Mouse (Mus musculus) yolk sac, embryonic 10.5 days (tissue): ENCODE measurements around the gene Fbxo24.
"Not testable (repeated sequence)": the region's sequence is repeated elsewhere in the genome, so short reads cannot be mapped to it uniquely, and the experiment has no call there.

Source experiments
- DNase-seq: peaks from one replicate; pipeline ENCODE4 v3.0.0-alpha.2; 2017; ENCODE audit warnings: low spot score

Gene Fbxo24

DNA sequence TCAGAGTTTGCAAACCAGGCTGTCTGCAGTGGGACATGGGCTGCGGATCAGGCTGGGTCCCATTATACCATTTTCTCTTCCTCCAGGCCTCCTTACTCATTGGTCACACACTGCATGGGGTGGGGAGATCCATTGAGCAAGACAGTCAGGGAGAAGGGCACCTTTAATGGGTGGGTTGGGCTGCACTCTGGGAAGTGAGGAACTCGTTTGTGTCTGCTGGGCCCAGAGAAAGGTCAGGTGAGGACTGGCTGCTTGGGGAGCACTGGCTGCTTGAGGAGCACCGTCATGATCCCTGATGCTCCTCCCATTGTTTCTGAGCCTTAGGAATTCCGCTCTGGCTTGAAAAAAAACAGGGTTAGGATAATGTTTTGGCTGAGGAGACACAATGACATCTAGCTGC, 14.1 kb upstream of the Fbxo24 start:
- DNase-seq: no peak

DNA sequence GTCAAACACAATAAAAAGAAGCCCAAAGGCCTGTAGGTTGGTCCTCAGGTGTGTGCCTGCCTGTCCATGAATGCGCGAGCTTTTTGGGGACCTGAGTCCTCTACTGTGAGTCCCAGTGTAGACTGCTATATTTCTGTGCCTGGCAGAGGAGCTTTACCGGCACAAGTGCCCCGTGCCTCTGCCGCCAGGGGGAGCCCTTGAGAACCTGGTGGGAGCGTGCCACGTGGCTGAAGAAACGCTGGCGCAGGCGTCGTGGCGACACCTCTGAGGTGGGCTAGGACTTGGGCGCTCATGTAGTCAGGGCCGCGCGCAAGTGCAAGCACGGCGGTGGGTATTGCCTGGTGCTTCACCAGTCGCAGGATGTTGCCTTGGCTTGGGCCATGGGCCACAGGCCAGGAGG, 12.3 kb upstream of the Fbxo24 start, which contains the start of gene Sap25:
Sap25 (plus strand) TSS at position 281 of the 400 bp plus-strand sequence.
- DNase-seq: no peak

DNA sequence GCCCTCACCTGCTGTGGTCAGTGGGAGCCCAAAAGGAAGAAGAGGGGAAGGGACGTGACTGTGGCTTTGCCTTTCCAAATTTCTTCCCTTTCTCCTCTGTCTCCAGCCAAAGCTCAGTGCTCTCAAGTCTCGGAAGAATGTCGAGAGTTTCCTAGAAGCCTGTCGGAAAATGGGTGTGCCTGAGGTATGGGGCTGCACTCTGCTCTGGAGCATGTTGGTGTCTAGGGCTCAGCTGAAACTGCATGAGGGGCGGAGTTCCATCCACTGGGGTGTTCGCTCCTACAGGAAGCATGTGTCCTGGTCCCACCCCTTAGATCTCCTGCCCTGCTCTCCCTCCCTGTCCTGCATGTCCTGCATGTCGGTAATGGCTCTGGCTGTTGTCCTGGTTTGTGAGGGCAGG, 10.7 kb upstream of the Fbxo24 start:
- no peak for DNase-seq

DNA sequence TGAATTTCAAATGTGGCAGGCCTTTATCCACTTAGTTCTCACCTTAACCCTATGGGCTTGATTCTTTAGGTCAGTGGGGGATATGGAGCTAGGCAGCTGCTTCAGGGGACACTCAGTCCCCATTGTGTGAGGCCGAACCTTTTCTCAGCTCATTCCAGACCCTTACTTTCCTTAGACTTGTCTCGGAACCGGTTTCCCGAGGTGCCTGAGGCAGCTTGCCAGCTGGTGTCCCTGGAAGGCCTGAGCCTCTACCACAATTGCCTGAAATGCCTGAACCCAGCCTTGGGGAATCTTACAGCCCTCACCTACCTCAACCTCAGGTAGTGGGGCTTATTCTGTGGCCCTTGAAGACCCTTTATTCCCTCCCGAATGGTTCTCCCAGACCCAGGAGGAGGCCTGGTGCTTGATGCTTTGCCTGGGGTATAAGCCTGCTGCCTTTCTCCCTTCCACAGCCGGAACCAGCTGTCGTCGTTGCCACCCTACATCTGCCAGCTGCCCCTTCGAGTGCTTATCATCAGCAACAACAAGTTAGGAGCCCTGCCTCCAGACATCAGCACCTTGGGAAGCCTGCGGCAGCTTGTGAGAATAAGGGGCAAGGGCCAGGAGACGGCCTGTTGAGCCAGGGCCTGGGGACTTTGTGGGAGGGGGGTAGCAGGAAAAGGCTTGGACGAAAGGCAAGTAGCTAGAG, 4.7 kb upstream of the Fbxo24 start:
- DNase-seq: no peak

DNA sequence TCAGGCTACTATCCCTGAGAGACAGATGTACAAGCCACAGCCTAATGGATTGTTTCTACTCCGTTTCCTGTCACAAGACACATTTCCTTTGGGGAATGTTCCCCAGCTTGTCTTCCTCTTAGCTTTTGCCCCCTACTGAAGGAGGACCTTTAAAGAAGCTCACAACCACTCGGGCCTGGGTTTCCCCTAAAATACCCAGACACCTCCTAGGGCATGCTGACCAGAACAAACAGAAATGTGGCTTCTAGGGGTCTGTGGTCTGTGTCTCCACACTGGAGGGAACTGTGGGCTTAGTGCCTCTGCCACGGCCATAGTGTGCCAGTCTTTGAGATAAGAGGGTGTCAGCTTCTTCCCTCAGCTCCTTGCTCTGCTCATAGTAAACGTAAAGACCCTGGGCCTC, 2.8 kb upstream of the Fbxo24 start:
- DNase-seq: no peak

DNA sequence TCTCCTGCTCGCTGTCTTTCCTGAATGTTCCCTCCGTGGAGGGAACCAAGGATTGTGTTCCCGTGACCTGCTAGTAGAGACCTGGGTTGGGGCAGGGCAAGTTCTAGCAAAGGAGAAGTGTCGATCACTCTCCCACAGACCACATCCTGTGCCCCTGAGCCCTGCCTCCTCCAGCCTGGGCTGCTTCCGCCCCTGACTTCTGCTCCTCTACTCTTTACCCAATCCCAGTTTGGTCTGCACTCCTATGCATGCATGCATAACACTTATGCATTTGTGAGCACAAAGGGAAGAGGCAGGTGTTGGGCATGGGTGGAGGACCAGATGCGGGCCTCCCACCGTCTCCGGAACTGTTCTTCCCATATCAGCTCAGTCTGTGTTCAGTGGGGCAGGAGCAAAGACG, 2.4 kb upstream of the Fbxo24 start:
- DNase-seq: no peak

DNA sequence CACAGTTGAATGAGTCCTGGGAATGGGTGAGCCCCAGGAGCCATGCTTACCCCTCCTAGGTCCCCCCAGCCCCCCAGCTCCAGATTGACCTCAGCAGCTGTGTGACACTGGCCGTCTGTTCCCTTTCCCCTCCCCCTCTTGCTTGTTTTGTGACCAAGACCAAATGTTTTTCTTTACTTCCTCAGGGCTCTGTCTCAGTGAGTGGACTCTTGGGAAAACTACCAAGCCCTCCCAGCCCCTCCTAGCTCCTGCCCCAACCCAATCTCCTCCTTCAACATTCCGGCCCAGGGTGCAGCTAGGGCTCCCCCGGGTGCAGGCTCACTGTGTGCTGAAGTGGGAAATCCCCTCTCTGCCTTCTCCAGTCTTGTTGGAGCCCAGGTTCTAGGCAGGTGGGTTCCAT, 1.8 kb upstream of the Fbxo24 start:
- no peak for DNase-seq

DNA sequence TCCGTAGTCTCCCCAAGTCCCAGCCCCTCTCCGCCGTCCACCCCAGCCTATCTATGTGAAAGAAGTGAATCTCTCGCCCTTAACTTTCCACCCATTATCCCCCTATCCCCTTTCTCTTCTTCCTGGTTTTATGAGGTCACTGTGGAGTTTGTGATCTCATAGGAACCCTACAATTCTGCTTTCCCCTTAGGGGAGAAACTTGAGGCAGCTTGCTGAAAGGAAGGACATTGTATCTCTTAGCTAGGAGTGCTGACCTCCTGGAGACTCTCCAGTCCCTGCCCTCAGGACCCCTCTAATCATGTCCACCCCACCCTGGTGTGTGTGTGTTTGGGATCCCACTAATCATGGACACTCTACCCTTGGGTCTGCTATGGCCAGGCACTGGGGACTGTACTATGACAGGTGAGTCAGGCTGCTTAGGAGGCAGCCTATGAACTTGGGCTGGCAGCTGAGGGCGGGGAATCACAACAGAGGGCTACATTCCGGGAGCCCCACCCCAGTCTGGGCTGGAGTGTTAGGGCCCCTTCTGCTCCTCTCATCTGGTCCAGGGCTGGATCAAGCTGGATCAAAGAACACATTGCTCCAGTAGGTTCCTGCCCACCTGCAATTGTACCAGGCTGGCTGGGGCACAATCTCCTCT, 1.2 kb upstream of the Fbxo24 start:
- DNase-seq: no peak

DNA sequence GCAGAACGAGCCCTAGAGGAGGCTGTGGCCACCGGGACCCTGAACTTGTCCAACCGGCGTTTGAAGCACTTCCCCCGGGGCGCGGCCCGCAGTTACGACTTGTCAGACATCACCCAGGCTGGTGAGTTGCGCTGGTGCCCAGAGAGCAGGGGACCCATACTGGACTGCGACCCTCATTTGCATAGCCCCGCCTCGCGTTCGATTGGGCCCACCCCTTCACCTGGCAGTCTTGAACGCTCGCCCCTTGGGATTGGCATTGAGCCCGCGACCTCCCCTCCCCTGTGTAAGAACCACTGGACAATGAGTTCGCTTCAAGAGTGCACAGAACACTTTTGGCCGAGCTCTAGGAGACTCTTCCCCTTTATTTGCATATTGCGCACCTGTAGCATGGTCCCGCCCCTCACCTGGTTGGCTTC, 512 bp upstream of the Fbxo24 start:
- DNase-seq: peak; percentile 87

DNA sequence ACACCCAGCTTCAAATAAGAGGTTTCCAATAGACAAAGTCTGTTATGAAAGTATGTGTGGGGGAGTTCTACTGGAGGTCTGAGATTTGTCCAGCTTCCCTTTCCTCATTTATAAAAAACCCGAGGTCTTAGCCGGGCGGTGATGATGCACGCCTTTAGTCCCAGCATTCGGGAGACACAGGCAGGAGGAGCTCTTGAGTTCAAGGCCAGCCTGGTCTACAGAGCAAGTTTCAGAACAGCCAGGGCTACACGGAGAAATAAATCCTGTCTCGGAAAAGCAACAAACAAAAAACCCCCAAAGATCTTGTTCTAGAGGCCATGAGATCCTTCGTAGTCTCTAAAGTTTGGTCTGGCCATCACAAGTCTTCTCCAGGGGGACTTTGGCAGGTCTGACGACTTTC, 811 bp downstream of the Fbxo24 start:
- DNase-seq: no peak

DNA sequence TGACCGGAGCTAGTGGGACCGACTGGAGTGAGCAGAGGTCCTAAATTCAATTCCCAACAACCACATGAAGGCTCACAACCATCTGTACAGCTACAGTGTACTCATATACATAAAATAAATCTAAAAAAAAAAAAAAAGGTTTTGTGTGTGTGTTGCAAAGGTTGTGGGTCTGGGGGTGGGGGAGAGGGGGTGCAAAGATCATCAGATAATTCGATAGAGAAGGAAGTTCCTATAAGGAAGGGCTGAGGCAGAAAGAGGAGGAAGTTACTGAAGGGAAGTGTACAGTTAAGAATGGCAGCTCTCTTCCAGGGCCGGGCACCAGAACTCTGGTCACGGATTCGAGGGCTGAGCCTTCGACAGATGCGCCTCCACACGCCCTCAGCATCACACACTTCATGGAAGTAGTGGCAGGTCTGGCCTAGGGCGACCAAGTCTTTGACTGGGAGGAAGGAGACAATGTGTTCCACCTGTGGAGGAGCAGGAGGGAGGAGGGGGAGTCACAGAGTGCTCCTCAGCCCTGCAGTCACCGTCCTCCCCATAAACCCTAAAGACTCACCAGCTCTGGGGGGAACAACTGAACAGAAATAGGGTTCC, 4.8 kb downstream of the Fbxo24 start:
- no peak for DNase-seq

DNA sequence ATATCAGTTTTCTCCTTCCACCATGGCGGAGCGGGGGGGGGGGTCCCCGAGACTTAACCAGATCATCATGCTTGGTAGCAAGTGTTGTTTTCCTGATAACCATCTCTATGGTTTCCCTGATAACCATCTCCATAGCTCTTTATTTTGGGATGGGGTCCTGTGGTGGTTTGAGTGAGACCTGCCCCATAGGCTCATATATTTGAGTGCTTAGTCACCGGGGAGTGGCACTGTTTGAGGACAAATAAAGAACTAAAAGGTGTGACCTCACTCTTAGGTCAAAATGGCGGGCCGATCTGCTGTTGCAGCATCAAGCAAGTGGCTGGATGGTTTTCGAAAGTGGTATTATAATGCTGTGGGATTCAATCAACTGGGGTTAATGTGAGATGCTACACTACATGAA, 13.5 kb downstream of the Fbxo24 start:
- no peak for DNase-seq

DNA sequence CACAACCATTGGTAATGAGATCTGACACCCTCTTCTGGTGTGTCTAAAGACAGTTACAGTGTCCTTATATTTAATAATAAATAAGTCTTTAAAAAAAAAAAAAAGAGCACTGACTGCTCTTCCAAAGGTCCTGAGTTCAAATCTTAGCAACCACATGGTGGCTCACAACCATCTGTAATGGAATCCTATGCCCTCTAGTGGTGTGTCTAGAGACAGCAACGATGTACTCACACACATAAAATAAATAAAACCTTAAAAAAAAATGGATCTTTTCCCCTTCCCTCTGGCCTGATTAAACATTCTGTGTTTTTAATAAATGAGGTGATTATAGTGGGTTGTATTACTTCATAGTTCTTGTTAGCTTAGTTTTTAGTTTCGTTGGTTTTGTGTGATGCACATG, 13.9 kb downstream of the Fbxo24 start:
- not testable (repeated sequence) for DNase-seq

DNA sequence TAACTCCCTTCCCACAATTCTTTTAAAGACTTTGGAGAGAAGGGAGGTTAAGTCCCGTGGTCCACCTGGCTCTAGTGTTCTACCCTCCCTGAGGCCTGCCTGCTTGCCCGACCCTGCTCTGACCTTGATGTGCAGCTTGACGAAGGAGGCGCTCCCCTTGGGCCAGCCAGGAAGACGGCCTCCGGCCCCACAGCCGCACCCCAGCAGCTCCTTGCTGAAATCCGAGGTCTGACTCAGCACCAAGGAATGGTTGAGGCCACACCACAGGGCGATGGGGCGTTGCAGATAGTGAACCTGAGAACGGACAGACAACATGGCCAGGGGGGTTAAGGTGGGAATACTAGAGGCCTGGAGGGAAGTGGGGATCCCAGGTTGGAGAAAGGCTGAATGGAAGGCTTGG, 15.3 kb downstream of the Fbxo24 start, which contains the start of gene Pcolce:
Pcolce (minus strand) TSS at position 235 of the 400 bp plus-strand sequence.
- no peak for DNase-seq

DNA sequence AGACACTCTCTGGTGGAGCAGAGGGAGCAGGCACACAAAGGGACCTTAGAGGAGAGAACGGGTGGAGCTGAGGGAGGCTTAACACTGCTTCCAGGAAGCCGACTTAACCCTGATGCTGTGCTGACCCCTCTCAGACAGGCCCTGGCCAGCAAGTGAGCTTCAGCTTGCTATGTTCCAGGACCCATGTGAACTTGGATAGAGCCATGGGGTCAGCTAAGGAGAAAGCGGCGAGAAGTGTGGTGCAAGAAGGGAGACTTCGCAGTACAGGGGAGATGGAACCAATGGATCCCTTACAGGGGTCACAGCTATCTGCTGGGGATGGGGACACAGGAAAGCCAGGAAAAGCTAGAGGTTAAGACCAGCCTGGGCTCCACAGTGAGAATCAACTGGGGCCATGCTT, 15.7 kb downstream of the Fbxo24 start:
- DNase-seq: no peak

DNA sequence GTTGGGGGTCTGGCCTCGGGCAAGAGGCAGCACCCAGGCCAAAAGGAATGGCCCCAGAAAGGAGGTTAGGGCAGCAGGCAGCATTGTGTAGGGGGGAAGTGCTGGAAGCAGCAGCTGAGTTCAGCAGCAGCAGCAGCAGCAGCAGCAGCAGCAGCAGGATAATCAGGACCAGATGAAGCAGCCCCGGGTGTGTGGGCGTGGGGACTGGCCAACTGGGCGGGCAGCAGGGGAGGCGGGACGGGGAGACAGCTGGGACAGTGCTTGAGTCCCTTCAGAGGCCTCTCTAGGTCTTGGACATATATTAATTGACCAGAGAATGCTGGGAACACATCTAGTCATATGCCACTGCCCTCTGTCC, 17.6 kb downstream of the Fbxo24 start:
- peak; percentile 63 for DNase-seq

DNA sequence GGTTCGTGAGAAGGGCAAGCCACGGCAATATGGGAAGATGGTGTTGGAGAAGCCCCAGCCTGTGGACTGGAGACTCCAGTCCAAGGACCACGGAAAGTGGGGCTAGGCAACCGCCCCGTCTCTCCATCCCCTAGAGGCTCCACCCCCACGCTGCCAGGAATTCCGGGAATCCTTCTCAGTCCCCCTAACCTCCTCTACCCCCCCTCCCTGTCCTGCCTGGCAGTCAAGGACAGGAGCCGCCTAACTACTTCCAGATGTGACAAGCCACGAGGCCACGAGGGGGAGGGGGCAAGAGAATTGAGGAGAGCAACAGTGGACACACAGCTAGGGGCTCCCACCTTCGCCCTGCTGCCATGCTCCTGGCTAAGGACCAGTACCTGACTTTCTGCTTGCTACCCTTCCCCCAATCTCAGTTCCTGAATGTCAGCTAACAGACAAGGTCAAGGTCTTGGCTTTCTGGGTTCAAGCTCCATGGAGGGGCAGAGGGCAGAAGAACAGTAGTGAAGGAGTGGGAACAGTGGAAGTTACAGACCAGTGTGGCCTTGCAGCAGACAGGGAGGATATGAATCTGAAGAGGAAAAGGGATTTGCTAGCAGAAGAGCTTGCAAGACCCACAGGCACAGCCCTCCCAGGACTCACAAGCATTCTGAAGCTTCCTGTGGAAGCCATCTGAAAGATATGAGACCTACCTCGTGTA, 18.1 kb downstream of the Fbxo24 start:
- DNase-seq: peak; percentile 82

DNA sequence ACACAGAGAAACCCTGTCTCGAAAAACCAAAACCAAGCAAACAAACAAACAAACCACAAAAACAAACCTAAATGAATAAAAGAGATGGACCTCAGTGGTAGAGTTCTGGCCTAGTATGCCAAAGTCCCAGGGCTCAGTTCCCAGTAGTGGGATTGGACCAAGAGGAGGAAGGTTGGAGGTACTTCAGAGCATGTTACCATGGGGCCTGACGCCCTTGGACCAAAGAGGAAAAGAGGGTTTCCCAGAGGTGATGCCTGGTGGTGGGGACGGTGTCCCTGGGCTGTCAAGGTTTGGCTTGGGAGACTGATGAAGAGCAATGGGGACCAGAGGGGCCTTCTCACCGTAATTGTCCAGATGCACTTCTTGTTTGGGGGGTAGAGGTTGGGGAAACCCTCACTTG, 18.7 kb downstream of the Fbxo24 start:
- no peak for DNase-seq

DNA sequence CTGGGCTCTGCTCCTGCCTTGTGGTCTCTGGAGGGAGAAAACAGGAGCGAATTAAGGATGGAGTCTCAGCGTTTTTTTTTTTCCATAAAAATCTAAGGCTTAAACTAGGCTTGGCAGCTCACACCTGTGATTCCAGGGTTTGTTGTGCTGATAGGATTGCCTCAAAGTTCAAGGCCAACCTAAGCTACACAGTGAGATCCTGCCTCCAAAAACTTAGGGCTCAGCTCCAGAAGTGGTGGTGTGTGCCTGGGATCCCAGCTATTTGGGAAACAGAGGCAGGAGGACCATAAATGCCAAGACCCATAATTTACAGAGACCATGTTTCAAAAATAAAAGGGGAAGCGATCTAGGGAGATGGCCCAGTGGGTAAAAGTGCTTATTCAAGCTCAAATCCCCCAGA, 19.5 kb downstream of the Fbxo24 start:
- DNase-seq: no peak

DNA sequence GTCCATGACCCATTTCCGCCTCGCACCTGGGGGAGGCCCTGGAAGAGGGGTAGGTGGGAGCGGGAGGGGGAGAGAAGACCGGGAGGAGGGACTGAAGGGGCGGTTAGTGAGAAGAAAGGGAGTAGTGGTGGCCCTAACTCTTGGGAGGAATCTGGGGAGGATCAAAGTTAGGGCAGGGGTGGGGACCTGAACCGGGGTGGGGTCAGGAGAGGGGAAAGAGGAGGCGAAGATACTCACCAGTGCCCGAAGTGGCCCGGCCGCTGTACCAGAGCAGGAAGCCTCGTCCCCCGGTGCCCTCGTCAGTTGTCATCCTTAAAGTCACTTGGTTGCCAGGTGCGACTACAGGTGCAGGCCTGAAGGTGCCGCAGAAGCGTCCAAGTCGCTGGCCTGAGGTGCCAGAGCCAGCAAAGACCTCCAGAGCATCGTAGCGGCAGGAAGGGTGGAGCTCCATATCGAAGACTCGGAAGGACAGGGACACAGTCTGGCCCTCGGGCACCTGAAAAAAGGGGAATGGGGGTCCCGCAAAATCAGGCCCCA, 20.1 kb downstream of the Fbxo24 start:
- DNase-seq: no peak

DNA sequence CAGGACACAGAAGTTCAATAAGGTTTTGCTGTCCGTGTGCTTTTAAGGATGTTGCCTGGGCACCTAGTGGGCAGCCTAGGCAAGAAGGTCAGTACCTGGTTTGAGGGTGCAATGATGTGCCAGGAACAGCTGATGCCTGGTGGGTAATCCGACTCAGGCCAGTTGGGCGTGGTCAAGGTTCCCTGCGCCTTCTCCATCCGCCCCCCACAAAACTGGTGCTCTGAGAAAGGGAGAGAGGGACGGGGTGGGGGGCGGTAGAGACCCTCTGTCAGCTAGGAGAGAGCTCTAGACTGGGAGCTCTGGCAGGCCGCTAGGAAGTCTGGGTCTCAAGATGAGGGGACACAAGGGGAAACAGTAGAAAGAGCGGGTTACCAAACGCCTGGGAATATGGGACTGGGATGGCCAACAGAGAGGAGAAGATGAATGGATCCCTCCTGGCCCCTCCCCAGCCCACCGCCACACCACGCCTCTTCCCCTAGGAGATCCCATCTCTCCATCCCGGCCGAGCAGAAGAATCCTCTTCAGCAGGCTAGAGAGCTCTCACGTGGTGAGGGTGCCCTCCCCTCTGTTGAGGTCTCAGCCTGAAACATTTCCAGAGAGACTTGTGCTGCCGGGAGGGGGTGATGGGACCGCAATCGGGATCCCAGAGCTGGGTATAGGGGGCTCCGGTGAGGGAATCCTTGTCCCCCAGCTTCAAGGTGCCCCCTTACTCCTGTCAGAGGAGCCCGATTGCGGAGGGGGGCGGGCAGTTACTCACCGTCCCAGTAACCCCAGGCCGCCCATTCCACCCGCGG, 20.7 kb downstream of the Fbxo24 start:
- no peak for DNase-seq

DNA sequence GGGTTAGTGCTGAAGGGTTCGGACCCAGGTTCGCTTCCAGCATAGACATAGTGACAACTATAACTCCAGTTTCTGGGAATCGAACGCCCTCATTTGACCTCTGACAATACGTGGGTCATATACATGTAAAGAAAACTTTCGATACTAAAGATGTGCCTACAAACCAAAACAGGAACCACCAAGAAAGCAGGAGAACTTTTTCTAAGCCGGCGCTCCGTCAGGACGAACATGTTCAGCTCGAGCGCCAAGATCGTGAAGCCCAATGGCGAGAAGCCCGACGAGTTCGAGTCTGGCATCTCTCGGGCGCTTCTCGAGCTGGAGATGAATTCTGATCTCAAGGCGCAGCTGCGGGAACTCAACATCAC, 27.5 kb downstream of the Fbxo24 start:
- peak; percentile 34 for DNase-seq
